Mouse (Mus musculus): ENCODE results near the gene Stk32c.

Gene Stk32c

GRCm38 (mm10) chr7:139229837-139230236 lies 16.7 kb upstream of the Stk32c start:
- no peak for DNase-seq (ENCODE audit: low read depth)

- DNase-seq (ENCODE audit: low read depth), result peak; percentile 69
Measured at GRCm38 (mm10) chr7:139228447-139229171, 15.5 kb upstream of the Stk32c start.

DNA sequence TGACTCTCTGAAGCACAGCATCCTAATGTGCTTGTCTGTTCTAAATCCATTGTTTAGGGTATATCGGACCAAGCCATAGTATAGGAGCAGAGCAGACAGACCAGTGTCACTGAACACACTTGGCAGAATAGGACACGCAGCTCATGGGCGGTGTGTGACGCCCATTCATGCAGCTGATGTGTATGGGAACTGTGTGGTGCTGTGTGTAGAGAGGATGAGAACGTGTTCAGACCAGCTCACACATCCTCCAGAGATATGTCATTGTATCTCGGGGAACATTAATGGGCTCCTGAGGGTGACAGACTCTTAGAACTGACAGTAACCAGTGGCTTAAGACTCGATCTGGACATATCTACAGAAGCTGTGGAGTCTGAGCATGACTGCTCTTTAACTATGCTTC lies 13.3 kb upstream of the Stk32c start:
- DNase-seq (ENCODE audit: low read depth), result no peak

- DNase-seq (ENCODE audit: low read depth), result peak; percentile 81
Measured at GRCm38 (mm10) chr7:139224725-139225124, 11.6 kb upstream of the Stk32c start.

- DNase-seq (ENCODE audit: low read depth), result no peak
Measured at GRCm38 (mm10) chr7:139224070-139224469, 11.0 kb upstream of the Stk32c start.

DNA sequence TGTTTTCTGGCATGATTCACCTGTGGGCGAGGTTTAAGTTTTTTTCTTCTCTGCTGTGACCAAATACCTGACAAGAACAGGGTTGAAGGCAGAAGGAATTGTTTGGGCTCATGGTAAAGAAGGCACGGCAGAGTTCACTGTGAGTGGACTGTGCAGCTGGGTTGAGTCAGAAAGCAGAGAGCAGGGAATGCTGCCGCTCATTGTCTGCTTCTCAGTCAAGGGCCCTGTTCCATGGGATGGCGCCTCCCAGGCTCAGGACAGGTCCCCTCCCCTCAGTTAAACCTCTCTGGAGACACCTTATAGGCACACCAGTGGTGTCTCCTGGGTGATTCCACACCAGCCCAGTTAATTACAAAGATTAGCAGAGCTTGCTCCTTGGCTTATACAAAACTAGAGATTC lies 9.2 kb upstream of the Stk32c start:
- DNase-seq (ENCODE audit: low read depth), result no peak

DNA sequence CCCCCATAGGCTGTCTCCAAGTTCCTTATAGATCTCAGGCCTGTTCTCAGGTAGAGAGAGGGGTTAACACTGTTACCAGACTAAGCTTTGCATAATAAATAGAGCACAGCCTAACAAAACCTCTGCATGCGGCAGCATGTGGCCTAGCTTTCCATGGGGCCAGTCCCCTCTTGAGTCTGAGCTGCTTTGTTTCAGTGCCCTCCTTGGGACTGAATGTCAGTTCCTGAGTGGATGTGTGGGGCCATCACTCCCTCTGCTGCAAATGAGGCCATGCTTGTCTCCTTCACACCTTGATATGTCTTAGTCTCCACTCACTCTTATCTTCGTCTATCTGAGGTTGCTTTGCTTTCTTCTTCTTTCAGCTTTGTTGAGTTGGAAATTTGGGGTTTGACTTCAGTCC lies 8.7 kb upstream of the Stk32c start:
- DNase-seq (ENCODE audit: low read depth), result no peak

- no peak for DNase-seq (ENCODE audit: low read depth)
Measured at GRCm38 (mm10) chr7:139221072-139221471, 8.0 kb upstream of the Stk32c start.

DNA sequence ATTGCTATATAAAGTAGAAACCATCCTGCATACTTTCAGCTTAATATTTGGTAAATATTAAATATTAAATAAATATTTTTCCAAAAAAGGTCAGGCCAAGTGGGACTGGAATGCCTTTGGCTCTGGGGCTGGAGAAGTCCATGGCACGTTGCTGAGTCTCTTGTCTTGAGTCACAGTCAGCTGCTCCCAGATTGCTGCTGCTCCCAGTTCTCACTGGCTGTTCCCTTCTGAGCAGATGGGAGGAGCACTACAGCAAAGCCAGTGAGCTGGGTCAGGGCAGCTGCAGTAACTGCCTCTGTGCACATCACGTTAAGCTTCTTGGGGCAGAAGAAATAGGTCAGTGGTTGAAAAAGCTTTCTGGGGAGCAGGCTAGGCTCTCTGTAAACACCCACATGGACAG lies 7.2 kb upstream of the Stk32c start:
- peak; percentile 53 for DNase-seq (ENCODE audit: low read depth)

DNA sequence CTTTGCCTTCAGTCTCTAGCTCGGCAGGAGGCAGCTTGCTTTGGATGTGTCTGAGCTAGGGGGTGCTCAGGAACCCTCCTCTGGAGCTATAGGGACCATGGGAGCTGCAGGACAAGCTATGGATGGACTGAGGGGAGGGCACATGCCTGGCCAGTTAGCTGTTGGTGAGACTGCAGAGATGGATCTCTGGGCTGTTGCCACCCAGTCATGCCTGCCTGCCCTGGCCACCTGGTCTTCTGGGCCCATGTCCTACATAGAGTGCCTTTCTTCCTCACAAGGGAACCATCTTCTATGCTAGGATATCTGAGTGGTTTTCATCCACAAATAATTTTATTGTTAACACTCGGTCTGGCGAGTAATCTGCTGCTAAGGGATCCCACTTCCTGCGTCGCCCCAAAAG lies 6.4 kb upstream of the Stk32c start:
- no peak for DNase-seq (ENCODE audit: low read depth)

- peak; percentile 87 for DNase-seq (ENCODE audit: low read depth)
Measured at GRCm38 (mm10) chr7:139218641-139219415, 5.7 kb upstream of the Stk32c start.

DNA sequence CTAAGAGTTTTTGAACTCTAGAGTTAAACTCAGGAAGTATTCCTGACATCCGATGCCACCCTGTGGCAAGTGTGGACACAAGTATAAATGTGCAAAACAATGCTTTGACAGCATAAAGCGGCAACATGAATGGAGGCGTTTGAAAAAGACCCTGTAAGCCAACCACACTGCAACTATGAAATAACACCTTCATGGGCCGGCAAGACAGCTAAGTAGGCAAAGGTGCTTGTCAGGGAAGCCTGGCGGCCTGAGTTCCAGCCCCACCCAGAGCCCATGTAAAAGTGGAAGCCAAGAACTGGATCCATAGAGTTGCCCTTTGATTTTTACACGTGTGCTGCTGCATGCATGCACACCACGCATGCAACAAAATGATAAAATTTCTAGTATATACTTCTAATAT lies 3.9 kb upstream of the Stk32c start:
- no peak for DNase-seq (ENCODE audit: low read depth)

- no peak for DNase-seq (ENCODE audit: low read depth)
Measured at GRCm38 (mm10) chr7:139216464-139216863, 3.4 kb upstream of the Stk32c start.

- no peak for DNase-seq (ENCODE audit: low read depth)
Measured at GRCm38 (mm10) chr7:139215946-139216345, 2.8 kb upstream of the Stk32c start.

- no peak for DNase-seq (ENCODE audit: low read depth)
Measured at GRCm38 (mm10) chr7:139215516-139215915, 2.4 kb upstream of the Stk32c start.

- DNase-seq (ENCODE audit: low read depth), result no peak
Measured at GRCm38 (mm10) chr7:139214596-139215340, 1.7 kb upstream of the Stk32c start.

GRCm38 (mm10) chr7:139214160-139214559 lies 1.1 kb upstream of the Stk32c start:
- DNase-seq (ENCODE audit: low read depth), result no peak

DNA sequence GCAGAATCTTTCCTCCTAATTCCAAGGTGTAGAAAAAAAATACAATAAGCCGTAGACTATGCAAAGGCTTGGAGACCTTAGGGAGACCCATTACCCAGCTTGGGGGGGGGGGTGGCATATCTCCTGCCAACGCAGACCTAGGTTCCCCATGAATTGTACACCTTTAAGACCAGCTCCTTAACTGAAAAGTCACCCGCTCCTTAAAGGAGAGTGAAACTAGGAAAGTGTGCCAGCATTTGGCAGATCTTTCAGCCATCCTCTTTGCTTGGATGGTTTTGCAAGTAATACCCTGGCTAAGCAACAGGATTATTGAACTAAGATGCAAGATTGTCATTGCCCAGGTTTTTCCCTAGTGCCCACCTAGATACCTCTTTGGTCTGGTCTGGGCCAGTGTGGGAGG lies 644 bp upstream of the Stk32c start:
- DNase-seq (ENCODE audit: low read depth), result no peak

DNA sequence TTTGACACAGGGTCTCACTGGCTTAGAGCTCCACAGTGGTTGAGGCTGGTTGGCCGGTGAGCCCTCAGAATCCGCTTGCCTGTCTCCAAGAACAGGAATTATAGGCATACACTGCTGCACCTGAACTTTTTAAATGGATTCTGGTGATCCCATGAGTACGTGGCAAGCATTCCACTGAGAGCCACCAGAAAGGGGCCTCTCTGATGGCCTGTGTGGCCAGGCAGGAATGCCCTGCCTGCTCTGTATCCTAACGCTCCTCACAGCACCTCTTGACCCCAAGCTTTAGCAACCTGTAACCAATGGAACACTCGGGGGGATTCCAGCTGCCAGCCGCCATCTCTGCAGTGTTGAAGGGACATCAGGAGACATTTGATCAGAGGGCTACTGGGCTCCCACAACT lies 1.3 kb downstream of the Stk32c start:
- no peak for DNase-seq (ENCODE audit: low read depth)

- DNase-seq (ENCODE audit: low read depth), result no peak
Measured at GRCm38 (mm10) chr7:139208773-139209095, 4.4 kb downstream of the Stk32c start.

GRCm38 (mm10) chr7:139208023-139208772 lies 4.9 kb downstream of the Stk32c start:
- DNase-seq (ENCODE audit: low read depth), result peak; percentile 85

- no peak for DNase-seq (ENCODE audit: low read depth)
Measured at GRCm38 (mm10) chr7:139201209-139201608, 11.9 kb downstream of the Stk32c start.

Data from 416B (cell line).